Mouse (Mus musculus) lung, embryonic 15.5 days (tissue): ENCODE measurements around the gene Marcks. TPM values are rescaled to one million over a fixed set of nuclear protein-coding genes. Genes with fewer than 3 reads are reported as not detected.

Source experiments
- ATAC-seq: fragments of 200-750 bp; cut with Nextera tagmentation; 2 replicates; pipeline ENCODE4 v1.8.0; 2017; ENCODE audit warnings: moderate number of reproducible peaks, borderline replicate concordance; ENCODE audit not compliant: low FRiP score, low TSS enrichment; ENCODE audit errors: extremely low read depth
- H3K27ac ChIP-seq: fragments of 300-500 bp; sonication (generic); 2 replicates; pipeline ENCODE4 v1.5.1; 2015; ENCODE audit warnings: moderate library complexity, mild to moderate bottlenecking, inconsistent platforms
- H3K27me3 ChIP-seq: fragments of 300-500 bp; sonication (generic); 2 replicates; pipeline ENCODE4 v1.6.1; 2015; ENCODE audit warnings: inconsistent platforms
- H3K36me3 ChIP-seq: fragments of 300-500 bp; sonication (generic); 2 replicates; pipeline ENCODE4 v1.6.1; 2015; ENCODE audit warnings: inconsistent platforms
- H3K4me1 ChIP-seq: fragments of 300-500 bp; sonication (generic); 2 replicates; pipeline ENCODE4 v1.6.1; 2015; ENCODE audit warnings: inconsistent platforms
- H3K4me2 ChIP-seq: fragments of 300-500 bp; sonication (generic); 2 replicates; pipeline ENCODE4 v1.6.1; 2015; ENCODE audit warnings: inconsistent platforms, mild to moderate bottlenecking, moderate library complexity
- H3K4me3 ChIP-seq: fragments of 300-500 bp; sonication (generic); 2 replicates; pipeline ENCODE4 v1.5.1; 2015; ENCODE audit warnings: mild to moderate bottlenecking, inconsistent platforms
- H3K9ac ChIP-seq: fragments of 300-500 bp; sonication (generic); 2 replicates; pipeline ENCODE4 v1.6.1; 2015; ENCODE audit warnings: inconsistent platforms
- H3K9me3 ChIP-seq: fragments of 300-500 bp; sonication (generic); 2 replicates; pipeline ENCODE4 v1.6.1; 2016; ENCODE audit warnings: inconsistent platforms
- WGBS: fragments of 180-500 bp; shearing (Covaris S2); methylation state at CpG from one replicate; pipeline ENCODE4 v1.1.7; 2015; 5-methylcytosine and 5-hydroxymethylcytosine counted together
- polyA plus RNA-seq: library from polyadenylated mRNA; unstranded; fragments of >200 nt; fragmentation: Nextera tagmentation; extraction: Ambion mirVana; gene quantifications from 2 replicates; pipeline ENCODE4 v1.2.1, GENCODE M21; 2015

Gene Marcks
- polyA plus RNA-seq, 1 experiment from 2014 or later = 97.6 TPM

GRCm38 (mm10) chr10:37133876-37134708, 4.6 kb downstream of the Marcks start:
- Histone ChIP-seq H3K27ac (no peak overlapping the region), H3K36me3 (peaks cover 24% of the 10 kb centered on the region), H3K4me3 (no peak overlapping the region), H3K4me2 (no peak overlapping the region), H3K9me3 (no peaks in the 10 kb centered on the region), H3K9ac (no peak overlapping the region), H3K27me3 (no peaks in the 10 kb centered on the region), H3K4me1 (peaks cover 7% of the 10 kb centered on the region; the same call in 1 of the 2 replicates)
- WGBS = 73% methylated on average over 4 of the region's 4 CpGs
- ATAC-seq = no peak

- no peak overlapping the region for H3K4me2 ChIP-seq
- H3K27me3 ChIP-seq = no peaks in the 10 kb centered on the region
- no peaks in the 10 kb centered on the region for H3K9me3 ChIP-seq
- no peak overlapping the region for H3K4me3 ChIP-seq
- H3K36me3 ChIP-seq = peaks cover 24% of the 10 kb centered on the region
- no peak for ATAC-seq
- peaks cover 7% of the 10 kb centered on the region; the same call in 1 of the 2 replicates for H3K4me1 ChIP-seq
- WGBS = 93% methylated on average over 4 of the region's 4 CpGs
- H3K9ac ChIP-seq = no peak overlapping the region
- H3K27ac ChIP-seq = no peak overlapping the region
Observed at GRCm38 (mm10) chr10:37132671-37133070, 6.0 kb downstream of the Marcks start.

- Histone ChIP-seq H3K9ac (no peak overlapping the region), H3K4me3 (no peak overlapping the region), H3K27ac (no peak overlapping the region), H3K27me3 (no peaks in the 10 kb centered on the region), H3K4me1 (peaks cover 3% of the 10 kb centered on the region; the same call in 1 of the 2 replicates), H3K9me3 (no peaks in the 10 kb centered on the region), H3K36me3 (peaks cover 20% of the 10 kb centered on the region), H3K4me2 (no peak overlapping the region)
- ATAC-seq = no peak
- 57% methylated on average over 3 of the region's 3 CpGs for WGBS
Observed at GRCm38 (mm10) chr10:37129652-37130051, 9.1 kb downstream of the Marcks start.

- no peak overlapping the region for H3K4me2 ChIP-seq
- H3K9me3 ChIP-seq = no peaks in the 10 kb centered on the region
- H3K9ac ChIP-seq = no peak overlapping the region
- no peaks in the 10 kb centered on the region for H3K36me3 ChIP-seq
- ATAC-seq = no peak
- no peak overlapping the region for H3K4me3 ChIP-seq
- H3K4me1 ChIP-seq = no peaks in the 10 kb centered on the region
- no peaks in the 10 kb centered on the region for H3K27me3 ChIP-seq
- WGBS = 71% methylated on average over 2 of the region's 2 CpGs
- no peak overlapping the region for H3K27ac ChIP-seq
Observed at GRCm38 (mm10) chr10:37115329-37115728, 23.4 kb downstream of the Marcks start.

GRCm38 (mm10) chr10:37112812-37113211, 25.9 kb downstream of the Marcks start:
- Histone ChIP-seq H3K27ac (no peak overlapping the region), H3K9ac (no peak overlapping the region), H3K36me3 (no peaks in the 10 kb centered on the region), H3K27me3 (no peaks in the 10 kb centered on the region), H3K4me3 (no peak overlapping the region), H3K4me2 (no peak overlapping the region), H3K9me3 (no peaks in the 10 kb centered on the region), H3K4me1 (no peaks in the 10 kb centered on the region)
- WGBS = 70% methylated on average over 4 of the region's 4 CpGs
- ATAC-seq = no peak

- H3K9ac ChIP-seq = no peak overlapping the region
- H3K4me2 ChIP-seq = no peak overlapping the region
- H3K4me1 ChIP-seq = no peaks in the 10 kb centered on the region
- 72% methylated on average over 3 of the region's 3 CpGs for WGBS
- H3K27me3 ChIP-seq = no peaks in the 10 kb centered on the region
- ATAC-seq = no peak
- H3K4me3 ChIP-seq = no peak overlapping the region
- H3K9me3 ChIP-seq = no peaks in the 10 kb centered on the region
- no peak overlapping the region for H3K27ac ChIP-seq
- H3K36me3 ChIP-seq = no peaks in the 10 kb centered on the region
Observed at GRCm38 (mm10) chr10:37112362-37112761, 26.4 kb downstream of the Marcks start.

- no peaks in the 10 kb centered on the region for H3K36me3 ChIP-seq
- 49% methylated on average over 2 of the region's 2 CpGs for WGBS
- H3K9ac ChIP-seq = no peak overlapping the region
- H3K27me3 ChIP-seq = no peaks in the 10 kb centered on the region
- H3K4me2 ChIP-seq = no peak overlapping the region
- no peak for ATAC-seq
- H3K27ac ChIP-seq = no peak overlapping the region
- no peak overlapping the region for H3K4me3 ChIP-seq
- H3K4me1 ChIP-seq = no peaks in the 10 kb centered on the region
- no peaks in the 10 kb centered on the region for H3K9me3 ChIP-seq
Observed at GRCm38 (mm10) chr10:37111432-37111831, 27.3 kb downstream of the Marcks start.

- Histone ChIP-seq H3K4me2 (no peak overlapping the region), H3K36me3 (no peaks in the 10 kb centered on the region), H3K9me3 (no peaks in the 10 kb centered on the region), H3K27me3 (no peaks in the 10 kb centered on the region), H3K4me3 (no peak overlapping the region), H3K9ac (no peak overlapping the region), H3K4me1 (no peaks in the 10 kb centered on the region), H3K27ac (no peak overlapping the region)
- WGBS = 45% methylated on average over 4 of the region's 4 CpGs
- no peak for ATAC-seq
Observed at GRCm38 (mm10) chr10:37106871-37107627, 31.7 kb downstream of the Marcks start.

- 84% methylated on average over 8 of the region's 8 CpGs for WGBS
- no peak overlapping the region for H3K27ac ChIP-seq
Observed at GRCm38 (mm10) chr10:37106303-37106702, 32.4 kb downstream of the Marcks start.

GRCm38 (mm10) chr10:37102227-37103080, 36.3 kb downstream of the Marcks start:
- no peak overlapping the region for H3K27ac ChIP-seq
- WGBS = 51% methylated on average over 4 of the region's 4 CpGs
- ATAC-seq = no peak

More at GRCm38 (mm10) chr10:37106303-37106702, 32.4 kb downstream of the Marcks start:
- no peak overlapping the region for H3K9ac ChIP-seq
- no peaks in the 10 kb centered on the region for H3K27me3 ChIP-seq
- no peak for ATAC-seq
- no peaks in the 10 kb centered on the region for H3K36me3 ChIP-seq
- H3K4me3 ChIP-seq = no peak overlapping the region
- no peaks in the 10 kb centered on the region for H3K9me3 ChIP-seq
- H3K4me2 ChIP-seq = no peak overlapping the region
- no peaks in the 10 kb centered on the region for H3K4me1 ChIP-seq

GRCm38 (mm10) chr10:37101733-37102132, 37.0 kb downstream of the Marcks start:
- H3K9ac ChIP-seq = no peak overlapping the region
- H3K4me1 ChIP-seq = no peaks in the 10 kb centered on the region
- H3K4me3 ChIP-seq = no peak overlapping the region
- ATAC-seq = no peak
- H3K4me2 ChIP-seq = no peak overlapping the region
- no peaks in the 10 kb centered on the region for H3K9me3 ChIP-seq
- H3K27me3 ChIP-seq = no peaks in the 10 kb centered on the region
- no peaks in the 10 kb centered on the region for H3K36me3 ChIP-seq
- 74% methylated on average over 2 of the region's 2 CpGs for WGBS
- H3K27ac ChIP-seq = no peak overlapping the region

More at GRCm38 (mm10) chr10:37102227-37103080, 36.3 kb downstream of the Marcks start:
- no peak overlapping the region for H3K9ac ChIP-seq
- H3K27me3 ChIP-seq = no peaks in the 10 kb centered on the region
- H3K4me1 ChIP-seq = no peaks in the 10 kb centered on the region
- no peak overlapping the region for H3K4me2 ChIP-seq
- H3K4me3 ChIP-seq = no peak overlapping the region
- H3K36me3 ChIP-seq = no peaks in the 10 kb centered on the region
- no peaks in the 10 kb centered on the region for H3K9me3 ChIP-seq
